Mouse (Mus musculus) stomach, embryonic 14.5 days (tissue): Measurements from ENCODE around the gene Pla2g1b. TPM values are rescaled to one million over a fixed set of nuclear protein-coding genes. Genes with fewer than 3 reads are reported as not detected.

Experiments used
- ATAC-seq: fragments of 200-750 bp; cut with Nextera tagmentation; 2 replicates; pipeline ENCODE4 v1.8.0; 2017; ENCODE audit warnings: low read depth, moderate TSS enrichment; ENCODE audit not compliant: insufficient number of reproducible peaks, insufficient read depth, low FRiP score
- H3K27ac ChIP-seq: fragments of 300-500 bp; sonication (generic); 2 replicates; pipeline ENCODE4 v1.5.1; 2014; ENCODE audit warnings: mild to moderate bottlenecking, low read length, moderate library complexity, mixed read lengths
- H3K27me3 ChIP-seq: fragments of 300-500 bp; sonication (generic); 2 replicates; pipeline ENCODE4 v1.6.1; 2014; ENCODE audit warnings: low read length, control low read depth, mixed read lengths; ENCODE audit not compliant: control insufficient read depth, insufficient read depth
- H3K36me3 ChIP-seq: fragments of 300-500 bp; sonication (generic); 2 replicates; pipeline ENCODE4 v1.6.1; 2014; ENCODE audit warnings: mild to moderate bottlenecking, control low read depth, low read length, moderate library complexity, mixed read lengths; ENCODE audit not compliant: control insufficient read depth, insufficient read depth
- H3K4me1 ChIP-seq: fragments of 300-500 bp; sonication (generic); 2 replicates; pipeline ENCODE4 v1.6.1; 2014; ENCODE audit warnings: low read length, control low read depth, mixed read lengths; ENCODE audit not compliant: control insufficient read depth, insufficient read depth
- H3K4me2 ChIP-seq: fragments of 300-500 bp; sonication (generic); replicated peaks from 2 replicates; pipeline ENCODE4 v1.6.1; 2014; ENCODE audit warnings: low read depth, low read length, control low read depth
- H3K4me3 ChIP-seq: fragments of 300-500 bp; sonication (generic); 2 replicates; pipeline ENCODE4 v1.5.1; 2014; ENCODE audit warnings: low read depth, low read length, control low read depth
- H3K9ac ChIP-seq: fragments of 300-500 bp; sonication (generic); replicated peaks from 2 replicates; pipeline ENCODE4 v1.6.1; 2014; ENCODE audit warnings: low read depth, mild to moderate bottlenecking, control low read depth, low read length, moderate library complexity, mixed read lengths
- H3K9me3 ChIP-seq: fragments of 300-500 bp; sonication (generic); 2 replicates; pipeline ENCODE4 v1.6.1; 2016; ENCODE audit warnings: low read depth, low read length, control low read depth; ENCODE audit not compliant: control insufficient read depth
- WGBS: fragments of 180-500 bp; shearing (Covaris S2); extraction: QIAGEN DNeasy Blood & Tissue Kit; methylation state at CpG from one replicate; pipeline ENCODE4 v1.1.7; 2014; 5-methylcytosine and 5-hydroxymethylcytosine counted together
- polyA plus RNA-seq: library from polyadenylated mRNA; unstranded; fragments of >200 nt; fragmentation: Nextera tagmentation; extraction: Ambion mirVana; gene quantifications from 2 replicates; pipeline ENCODE4 v1.2.1, GENCODE M21; 2014

Gene Pla2g1b
- polyA plus RNA-seq, 1 experiment from 2014 or later: 20.2 TPM

DNA sequence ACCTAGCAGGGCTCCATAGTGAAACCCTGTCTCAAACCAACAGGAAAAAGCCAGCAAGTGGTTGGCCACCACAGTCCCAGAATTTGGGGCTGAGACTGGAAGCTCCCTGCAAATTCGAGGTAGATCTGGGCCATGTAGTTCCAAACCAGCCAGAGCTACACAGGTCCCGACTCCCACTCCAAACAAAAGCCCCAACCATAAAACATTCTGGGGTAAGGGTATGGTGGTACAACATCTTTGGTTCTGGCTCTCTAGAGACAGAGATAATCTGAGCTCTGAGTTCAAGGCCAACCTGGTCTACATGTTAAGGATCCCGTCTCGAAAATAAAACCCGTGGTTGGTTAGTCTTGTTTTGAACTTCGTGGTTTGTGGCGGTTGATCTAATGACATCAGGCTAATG, 10.2 kb upstream of the Pla2g1b start:
- Histone ChIP-seq H3K27ac (no peak overlapping the region), H3K4me2 (no peak overlapping the region), H3K36me3 (peaks cover 10% of the 10 kb centered on the region), H3K9me3 (no peaks in the 10 kb centered on the region), H3K4me3 (no peak overlapping the region), H3K9ac (no peak overlapping the region), H3K4me1 (no peaks in the 10 kb centered on the region), H3K27me3 (no peaks in the 10 kb centered on the region)
- no peak for ATAC-seq
- 79% methylated on average over 7 of the region's 7 CpGs for WGBS

DNA sequence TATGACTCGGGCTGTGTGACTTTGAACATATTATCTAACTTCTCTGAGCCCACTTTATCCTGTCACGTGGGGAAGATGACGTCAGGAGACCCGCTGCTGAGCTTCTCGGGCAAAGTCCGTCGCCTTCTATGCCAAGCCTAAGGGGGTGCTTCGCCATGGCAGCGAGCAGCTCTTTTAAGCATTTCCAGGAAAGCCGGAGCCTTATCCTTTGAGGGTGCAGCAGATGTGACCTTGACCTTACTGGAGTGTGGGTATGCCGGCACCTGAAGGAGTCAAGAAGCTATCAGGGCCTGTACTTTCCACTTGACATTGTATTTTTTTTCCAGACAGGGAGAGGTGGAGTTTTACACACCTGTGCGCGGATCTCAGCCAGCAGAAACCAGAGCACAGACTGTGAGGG, 7.1 kb upstream of the Pla2g1b start:
- H3K4me1 ChIP-seq: no peaks in the 10 kb centered on the region
- H3K27me3 ChIP-seq: no peaks in the 10 kb centered on the region
- H3K4me2 ChIP-seq: no peak overlapping the region
- 57% methylated on average over 13 of the region's 13 CpGs for WGBS
- no peak overlapping the region for H3K9ac ChIP-seq
- no peak for ATAC-seq
- H3K9me3 ChIP-seq: no peaks in the 10 kb centered on the region
- no peak overlapping the region for H3K4me3 ChIP-seq
- H3K27ac ChIP-seq: no peak overlapping the region
- no peaks in the 10 kb centered on the region for H3K36me3 ChIP-seq

DNA sequence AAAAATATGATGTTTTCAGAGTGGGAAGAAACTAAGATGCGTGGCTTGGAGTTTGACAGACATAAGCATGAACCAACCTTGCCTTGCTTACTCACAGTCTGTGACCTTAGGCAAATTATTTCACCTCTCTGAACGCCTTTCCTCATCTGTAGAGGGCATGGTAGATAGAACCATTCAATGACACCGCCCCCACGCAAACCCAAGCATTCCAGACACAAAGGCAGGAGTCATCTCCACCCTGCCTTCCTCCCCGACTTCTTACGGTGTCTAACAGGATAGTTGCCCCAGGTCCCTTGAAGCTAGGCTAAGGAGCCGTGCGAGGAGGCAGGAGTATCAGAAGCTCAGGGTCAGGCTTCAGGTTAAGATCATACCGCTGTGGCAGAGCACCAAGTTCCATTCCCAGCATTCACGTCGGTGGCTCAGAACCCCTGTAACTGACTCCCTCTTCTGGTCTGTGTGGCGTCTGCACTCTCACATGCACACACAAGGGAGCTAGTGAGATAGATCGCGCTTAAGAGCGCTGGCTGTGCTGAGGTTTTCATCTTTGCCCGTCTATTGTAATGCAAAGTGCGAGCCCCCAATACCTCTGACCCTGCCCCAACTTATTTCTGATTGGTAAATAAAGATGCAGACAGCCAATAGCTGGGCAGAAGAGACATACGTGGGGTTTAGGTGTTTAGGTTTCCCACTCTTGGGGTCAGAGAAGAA, 1.5 kb upstream of the Pla2g1b start:
- Histone ChIP-seq H3K4me1 (no peaks in the 10 kb centered on the region), H3K9me3 (no peaks in the 10 kb centered on the region), H3K27ac (no peak overlapping the region), H3K4me2 (no peak overlapping the region), H3K4me3 (no peak overlapping the region), H3K9ac (no peak overlapping the region), H3K36me3 (no peaks in the 10 kb centered on the region), H3K27me3 (no peaks in the 10 kb centered on the region)
- ATAC-seq: no peak
- WGBS: 74% methylated on average over 18 of the region's 18 CpGs

DNA sequence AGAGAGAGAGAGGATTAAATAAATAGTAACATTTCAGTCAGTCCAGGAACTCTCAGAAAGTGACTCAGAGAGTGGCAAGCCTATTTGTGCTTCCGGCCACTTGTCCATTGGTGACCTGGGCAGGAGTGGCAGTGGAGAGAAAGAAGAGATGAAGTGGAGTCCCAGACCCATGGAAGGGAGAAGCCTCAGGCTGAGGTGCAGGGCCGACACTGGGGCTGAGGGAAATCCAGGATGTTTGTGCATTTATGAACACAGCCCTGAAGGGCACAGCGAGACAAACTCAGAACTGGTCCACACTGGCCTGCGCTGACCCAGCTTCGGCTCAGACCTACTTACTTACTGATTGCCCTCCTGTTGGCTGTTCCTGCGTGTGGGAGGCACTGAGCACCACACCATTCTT, 3.7 kb downstream of the Pla2g1b start:
- no peak for ATAC-seq
- no peak overlapping the region for H3K4me2 ChIP-seq
- 47% methylated on average over 6 of the region's 6 CpGs for WGBS

DNA sequence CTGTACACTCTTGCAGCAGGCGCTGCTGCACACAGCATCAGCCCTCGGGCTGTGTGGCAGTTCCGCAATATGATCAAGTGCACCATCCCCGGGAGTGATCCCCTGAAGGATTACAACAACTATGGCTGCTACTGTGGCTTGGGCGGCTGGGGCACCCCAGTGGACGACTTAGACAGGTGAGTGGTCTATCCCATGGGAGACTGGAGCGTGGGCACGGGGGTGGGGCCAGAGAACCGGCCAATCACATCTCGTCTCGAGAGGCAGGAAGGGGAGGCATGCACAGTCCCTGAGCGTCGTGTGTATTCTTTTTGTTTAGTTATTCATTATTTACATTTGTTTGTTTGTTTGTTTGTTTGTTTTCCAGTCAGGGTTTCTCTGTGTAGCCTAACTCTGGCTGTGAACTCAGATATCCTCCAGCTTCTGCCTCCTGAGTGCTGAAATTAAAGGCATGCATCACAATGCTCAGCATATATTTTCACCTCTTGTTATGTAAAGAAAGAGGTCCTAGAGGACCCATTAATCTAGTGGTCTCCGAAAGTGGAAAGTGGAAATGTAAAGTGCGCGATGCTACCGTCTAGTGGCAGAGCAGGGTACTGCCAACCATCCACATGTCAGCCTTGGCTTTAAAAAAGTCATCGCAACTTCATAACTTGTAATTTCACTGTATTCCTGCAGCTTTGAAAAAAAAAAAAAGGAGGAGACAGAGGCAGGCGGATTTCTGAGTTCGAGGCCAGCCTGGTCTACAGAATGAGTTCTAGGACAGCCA, 4.9 kb downstream of the Pla2g1b start:
- H3K4me1 ChIP-seq: no peaks in the 10 kb centered on the region
- no peaks in the 10 kb centered on the region for H3K36me3 ChIP-seq
- ATAC-seq: no peak
- no peak overlapping the region for H3K9ac ChIP-seq
- H3K27ac ChIP-seq: no peak overlapping the region
- H3K4me2 ChIP-seq: no peak overlapping the region
- WGBS: 37% methylated on average over 20 of the region's 20 CpGs
- H3K4me3 ChIP-seq: no peak overlapping the region
- H3K27me3 ChIP-seq: no peaks in the 10 kb centered on the region
- no peaks in the 10 kb centered on the region for H3K9me3 ChIP-seq

More for the DNA sequence above, 3.7 kb downstream of the Pla2g1b start:
- Histone ChIP-seq H3K27me3 (no peaks in the 10 kb centered on the region), H3K4me1 (no peaks in the 10 kb centered on the region), H3K4me3 (no peak overlapping the region), H3K9me3 (no peaks in the 10 kb centered on the region), H3K36me3 (no peaks in the 10 kb centered on the region), H3K9ac (no peak overlapping the region), H3K27ac (no peak overlapping the region)

DNA sequence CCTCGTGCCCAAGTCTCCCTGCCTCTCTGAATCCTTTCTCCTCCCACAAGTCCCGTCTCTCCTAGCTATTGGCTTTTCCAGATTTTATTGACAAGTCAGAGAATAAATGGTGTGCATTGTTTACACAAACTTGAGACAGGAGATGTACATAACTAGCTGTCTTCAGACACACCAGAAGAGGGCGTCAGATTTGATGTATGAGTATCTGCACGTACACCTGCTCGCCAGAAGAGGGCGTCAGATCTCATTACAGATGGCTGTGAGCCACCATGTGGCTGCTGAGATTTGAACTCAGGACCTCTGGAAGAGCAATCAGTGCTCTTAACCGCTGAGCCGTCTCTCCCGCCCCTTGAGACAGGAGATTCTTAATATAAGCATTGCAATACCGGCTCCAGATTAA, 7.1 kb downstream of the Pla2g1b start:
- H3K36me3 ChIP-seq: no peaks in the 10 kb centered on the region
- no peak overlapping the region for H3K27ac ChIP-seq
- H3K9me3 ChIP-seq: no peaks in the 10 kb centered on the region
- WGBS: 67% methylated on average over 10 of the region's 10 CpGs
- no peak overlapping the region for H3K4me3 ChIP-seq
- no peak overlapping the region for H3K9ac ChIP-seq
- no peak for ATAC-seq
- H3K4me1 ChIP-seq: no peaks in the 10 kb centered on the region
- no peak overlapping the region for H3K4me2 ChIP-seq
- no peaks in the 10 kb centered on the region for H3K27me3 ChIP-seq

DNA sequence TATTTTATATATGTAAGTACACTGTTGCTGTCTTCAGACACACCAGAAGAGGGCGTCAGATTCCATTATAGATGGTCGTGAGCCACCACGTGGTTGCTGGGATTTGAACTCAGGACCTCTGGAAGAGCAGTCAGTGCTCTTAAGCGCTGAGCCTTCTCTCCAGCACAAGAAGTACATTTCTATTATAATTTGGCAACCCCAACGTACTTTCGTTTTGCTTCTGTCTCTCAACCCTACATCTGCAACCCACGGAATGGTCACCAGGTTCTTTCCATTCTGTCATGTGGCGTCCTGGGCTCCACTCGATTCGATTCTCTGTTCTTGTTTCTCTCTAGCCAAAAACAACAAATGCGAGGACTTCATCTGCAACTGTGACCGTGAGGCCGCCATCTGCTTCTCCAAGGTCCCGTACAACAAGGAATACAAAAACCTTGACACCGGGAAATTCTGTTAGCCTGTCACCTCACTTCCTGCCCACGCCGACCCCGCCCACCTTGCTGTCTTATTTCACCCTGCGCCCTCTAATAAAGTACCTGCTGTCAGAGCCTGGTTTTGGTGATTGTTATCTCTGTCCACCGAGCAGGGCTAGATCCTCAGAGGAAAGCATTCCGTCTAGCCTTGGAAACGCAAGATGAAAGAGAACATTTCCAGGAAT, 8.2 kb downstream of the Pla2g1b start:
- H3K27ac ChIP-seq: no peak overlapping the region
- H3K4me3 ChIP-seq: no peak overlapping the region
- 61% methylated on average over 22 of the region's 22 CpGs for WGBS
- H3K9me3 ChIP-seq: no peaks in the 10 kb centered on the region
- H3K27me3 ChIP-seq: no peaks in the 10 kb centered on the region
- H3K36me3 ChIP-seq: peaks cover under 1% of the 10 kb centered on the region; the same call in 1 of the 2 replicates
- H3K9ac ChIP-seq: no peak overlapping the region
- no peak overlapping the region for H3K4me2 ChIP-seq
- no peak for ATAC-seq
- no peaks in the 10 kb centered on the region for H3K4me1 ChIP-seq

DNA sequence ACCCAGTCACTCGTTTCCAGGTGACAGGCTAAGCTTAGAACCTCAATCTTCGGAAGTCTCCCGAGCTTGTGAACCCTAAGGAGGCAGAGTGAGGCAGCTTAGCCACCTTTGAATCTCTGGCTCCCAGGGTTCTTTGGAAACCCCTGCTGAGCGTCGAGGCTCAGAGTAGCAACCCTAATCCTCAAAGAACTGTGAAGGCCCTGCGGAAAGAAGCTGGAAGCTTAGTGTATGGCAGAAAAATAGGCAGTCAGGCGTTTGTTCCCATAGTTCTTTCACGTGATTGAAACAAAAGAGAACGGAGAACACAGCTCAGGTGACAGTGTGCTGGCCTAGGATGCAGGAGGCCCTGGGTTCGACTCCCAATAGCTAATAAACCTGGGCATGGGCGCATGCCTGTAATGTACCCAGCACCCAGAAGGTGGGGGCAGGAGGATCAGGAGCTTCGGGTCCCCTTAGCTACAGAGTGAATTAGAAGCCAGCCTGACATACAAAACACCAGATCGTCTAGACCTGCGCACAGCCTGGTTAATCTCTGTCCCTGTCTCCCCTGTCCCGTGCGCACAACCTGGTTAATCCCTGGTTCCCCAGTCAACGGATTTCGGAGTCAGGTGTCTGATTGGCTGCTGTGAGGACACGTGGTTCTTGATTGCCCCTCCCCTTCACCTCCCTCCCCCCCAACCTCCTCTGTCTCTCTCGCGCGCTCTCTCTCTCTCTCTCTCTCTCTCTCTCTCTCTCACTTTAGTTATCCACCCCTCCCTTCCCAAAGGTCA, 9.5 kb downstream of the Pla2g1b start:
- H3K4me1 ChIP-seq: no peaks in the 10 kb centered on the region
- H3K27me3 ChIP-seq: no peaks in the 10 kb centered on the region
- peak; percentile 84 for ATAC-seq
- H3K9me3 ChIP-seq: no peaks in the 10 kb centered on the region
- WGBS: 13% methylated on average over 22 of the region's 22 CpGs
- H3K4me3 ChIP-seq: peak overlapping the region; percentile 22
- no peak overlapping the region for H3K9ac ChIP-seq
- peak overlapping the region; percentile 49 for H3K4me2 ChIP-seq
- no peak overlapping the region for H3K27ac ChIP-seq
- H3K36me3 ChIP-seq: peaks cover 5% of the 10 kb centered on the region; the same call in 1 of the 2 replicates
